Mouse (Mus musculus): Measurements from ENCODE around the gene Dpp7. TPM values are rescaled to one million over a fixed set of nuclear protein-coding genes. Genes with fewer than 3 reads are reported as not detected.
A peak's percentile ranks its signal among the peaks of the same experiment; 100 is the strongest.

The Dpp7 gene
- polyA plus RNA-seq, 1 experiment from 2014 or later = 20.6 TPM

DNA sequence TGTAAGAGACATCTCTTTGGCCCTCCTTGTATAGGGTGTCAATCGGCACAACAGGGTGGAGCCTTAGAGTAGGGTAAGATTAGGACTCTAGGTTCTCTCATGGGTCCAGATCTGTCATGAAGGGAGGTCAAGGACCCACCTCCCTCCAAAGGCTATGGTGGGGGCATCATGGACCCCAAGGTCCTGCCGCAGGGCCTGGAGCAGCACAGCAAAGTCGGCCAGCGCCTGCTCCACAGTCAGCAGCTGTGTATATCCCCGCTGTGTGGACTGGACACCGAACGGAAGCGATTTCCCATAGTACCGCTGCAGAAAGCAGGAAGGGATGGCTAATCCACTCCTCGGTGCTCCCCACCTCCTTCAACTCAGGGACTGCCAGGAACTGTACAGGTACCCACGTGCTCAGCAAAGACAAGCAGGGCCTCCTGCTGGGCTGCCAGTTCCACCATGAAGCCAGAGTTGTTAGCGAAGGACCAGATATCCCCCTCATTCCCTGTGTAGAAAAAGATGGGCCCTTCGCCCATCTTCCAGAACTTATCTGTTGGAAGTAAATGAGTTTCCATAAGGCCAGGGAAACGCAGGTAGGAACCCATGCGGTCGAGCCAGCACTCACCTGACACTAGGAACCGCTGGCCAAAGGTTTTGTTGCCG is 616 bp downstream of the Dpp7 start:
- ATAC-seq (ENCODE audit: insufficient read depth, low FRiP score, low TSS enrichment) (no peak; the same call in 1 of the 2 replicates), DNase-seq (ENCODE audit: low spot score) (no peak)
- Histone ChIP-seq H3K9ac (ENCODE audit: low read length) (peak overlapping the region; percentile 58), H3K4me1 (ENCODE audit: control insufficient read depth, insufficient read depth, low read length) (peaks cover 9% of the 10 kb centered on the region), H3K36me3 (ENCODE audit: control insufficient read depth, insufficient read depth, low read length) (peaks cover 8% of the 10 kb centered on the region), H3K4me2 (ENCODE audit: low read depth) (peak overlapping the region; percentile 91), H3K4me3 (ENCODE audit: low read depth, low read length) (peak overlapping the region; percentile 53), H3K27me3 (ENCODE audit: control insufficient read depth, insufficient read depth, low read length) (no peaks in the 10 kb centered on the region), H3K9me3 (ENCODE audit: control insufficient read depth, low read length) (no peaks in the 10 kb centered on the region), H3K27ac (ENCODE audit: low read depth, low read length) (no peak overlapping the region)
- WGBS = 38% methylated on average over 18 of the region's 18 CpGs

DNA sequence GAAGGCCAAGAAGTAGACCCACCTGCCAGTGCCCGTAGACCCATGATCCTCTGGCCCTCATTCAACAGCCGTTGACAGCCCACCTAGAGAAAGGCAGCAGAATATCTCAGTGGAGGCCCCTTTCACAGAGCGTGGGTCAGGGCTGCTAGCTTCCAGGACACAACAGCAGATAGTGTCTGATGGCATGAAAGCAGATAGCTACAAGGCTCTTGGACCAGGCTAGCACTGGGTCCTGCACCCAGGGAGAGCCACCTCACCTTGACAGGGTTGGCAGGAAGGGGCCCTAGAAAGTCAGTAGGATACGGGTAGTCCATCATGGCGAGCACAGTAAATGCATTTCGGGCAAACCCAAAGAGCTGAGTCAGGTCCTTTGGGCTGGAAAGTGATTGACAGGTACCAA is 1.9 kb downstream of the Dpp7 start:
- no peak for DNase-seq (ENCODE audit: low spot score)
- peaks cover 20% of the 10 kb centered on the region for H3K36me3 ChIP-seq (ENCODE audit: control insufficient read depth, insufficient read depth, low read length)
- 84% methylated on average over 6 of the region's 6 CpGs for WGBS

DNA sequence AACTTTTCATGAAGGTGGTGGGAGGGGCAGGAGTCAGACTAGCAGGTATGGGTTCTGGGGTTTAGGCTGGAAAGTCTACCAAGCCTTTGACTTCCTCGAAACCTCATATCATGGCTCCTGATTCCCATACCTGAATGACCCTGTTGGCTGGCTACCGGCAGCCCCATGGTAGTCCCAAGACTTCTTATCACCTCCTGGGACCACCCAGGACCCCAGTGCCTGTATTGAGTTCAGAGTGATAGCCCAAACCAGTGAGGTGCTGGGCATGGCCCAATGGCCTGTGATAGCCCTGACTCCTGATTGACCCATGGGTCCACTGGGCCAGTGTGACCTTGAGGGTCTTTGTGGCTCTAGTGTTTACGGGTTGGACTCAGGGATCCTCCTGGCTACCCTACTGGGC is 5.5 kb downstream of the Dpp7 start:
- Histone ChIP-seq H3K4me3 (ENCODE audit: low read depth, low read length) (no peak overlapping the region), H3K27ac (ENCODE audit: low read depth, low read length) (no peak overlapping the region), H3K9ac (ENCODE audit: low read length) (no peak overlapping the region), H3K36me3 (ENCODE audit: control insufficient read depth, insufficient read depth, low read length) (peaks cover 31% of the 10 kb centered on the region), H3K4me1 (ENCODE audit: control insufficient read depth, insufficient read depth, low read length) (peaks cover 7% of the 10 kb centered on the region), H3K4me2 (ENCODE audit: low read depth) (no peak overlapping the region), H3K9me3 (ENCODE audit: control insufficient read depth, low read length) (no peaks in the 10 kb centered on the region), H3K27me3 (ENCODE audit: control insufficient read depth, insufficient read depth, low read length) (no peaks in the 10 kb centered on the region)
- no peak for ATAC-seq (ENCODE audit: insufficient read depth, low FRiP score, low TSS enrichment)
- DNase-seq (ENCODE audit: low spot score) = no peak
- 95% methylated on average over 3 of the region's 3 CpGs for WGBS

More for the DNA sequence above, 1.9 kb downstream of the Dpp7 start:
- H3K4me1 ChIP-seq (ENCODE audit: control insufficient read depth, insufficient read depth, low read length) = peaks cover 9% of the 10 kb centered on the region
- H3K9ac ChIP-seq (ENCODE audit: low read length) = no peak overlapping the region
- H3K9me3 ChIP-seq (ENCODE audit: control insufficient read depth, low read length) = no peaks in the 10 kb centered on the region
- no peak overlapping the region for H3K27ac ChIP-seq (ENCODE audit: low read depth, low read length)
- H3K27me3 ChIP-seq (ENCODE audit: control insufficient read depth, insufficient read depth, low read length) = no peaks in the 10 kb centered on the region
- H3K4me3 ChIP-seq (ENCODE audit: low read depth, low read length) = no peak overlapping the region
- no peak overlapping the region for H3K4me2 ChIP-seq (ENCODE audit: low read depth)
- ATAC-seq (ENCODE audit: insufficient read depth, low FRiP score, low TSS enrichment) = no peak

DNA sequence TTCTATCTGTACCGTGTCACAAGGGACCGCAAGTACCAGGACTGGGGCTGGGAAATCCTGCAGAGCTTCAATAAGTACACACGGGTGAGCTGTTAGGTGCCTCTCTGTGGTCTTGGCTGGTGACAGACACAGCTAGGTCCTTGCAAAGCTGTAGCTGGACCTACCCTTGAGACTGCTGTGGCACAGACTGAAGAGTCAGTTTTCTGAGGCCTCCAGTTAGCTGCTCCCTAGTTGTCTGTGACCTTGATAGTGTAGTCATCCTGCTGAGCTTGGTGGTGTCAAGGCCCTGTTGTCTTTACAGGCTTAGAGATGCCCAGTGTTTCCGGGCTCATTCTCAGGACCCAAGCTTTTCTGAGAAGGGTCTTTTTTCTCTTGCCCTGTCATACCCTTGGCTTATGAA is 6.7 kb downstream of the Dpp7 start:
- Histone ChIP-seq H3K4me1 (ENCODE audit: control insufficient read depth, insufficient read depth, low read length) (no peaks in the 10 kb centered on the region), H3K4me3 (ENCODE audit: low read depth, low read length) (no peak overlapping the region), H3K4me2 (ENCODE audit: low read depth) (no peak overlapping the region), H3K9me3 (ENCODE audit: control insufficient read depth, low read length) (no peaks in the 10 kb centered on the region), H3K9ac (ENCODE audit: low read length) (no peak overlapping the region), H3K36me3 (ENCODE audit: control insufficient read depth, insufficient read depth, low read length) (peaks cover 33% of the 10 kb centered on the region), H3K27me3 (ENCODE audit: control insufficient read depth, insufficient read depth, low read length) (no peaks in the 10 kb centered on the region), H3K27ac (ENCODE audit: low read depth, low read length) (no peak overlapping the region)
- WGBS = 94% methylated on average over 4 of the region's 4 CpGs
- DNase-seq (ENCODE audit: low spot score) (no peak), ATAC-seq (ENCODE audit: insufficient read depth, low FRiP score, low TSS enrichment) (no peak)

DNA sequence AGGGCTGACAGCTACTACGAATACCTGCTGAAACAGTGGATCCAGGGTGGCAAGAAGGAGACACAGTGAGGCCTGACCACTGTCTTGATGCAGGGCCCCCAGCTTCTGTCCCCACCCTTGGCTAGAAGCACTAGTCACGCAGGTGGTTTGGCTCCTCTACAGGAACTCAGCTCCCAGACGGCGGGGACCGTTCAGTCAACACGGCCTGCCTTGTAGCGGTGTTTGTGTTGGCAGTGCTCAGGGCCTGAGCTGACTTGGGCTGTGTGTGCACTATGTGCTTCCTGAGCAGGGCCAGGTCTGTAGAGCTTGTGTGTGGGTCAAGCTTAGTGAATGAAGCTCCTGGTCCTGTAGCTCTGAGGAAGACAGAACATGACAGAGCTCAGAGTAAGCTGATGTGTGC is 8.0 kb downstream of the Dpp7 start:
- no peaks in the 10 kb centered on the region for H3K4me1 ChIP-seq (ENCODE audit: control insufficient read depth, insufficient read depth, low read length)
- DNase-seq (ENCODE audit: low spot score) (no peak), ATAC-seq (ENCODE audit: insufficient read depth, low FRiP score, low TSS enrichment) (no peak)
- no peak overlapping the region for H3K4me2 ChIP-seq (ENCODE audit: low read depth)
- H3K27me3 ChIP-seq (ENCODE audit: control insufficient read depth, insufficient read depth, low read length) = no peaks in the 10 kb centered on the region
- peaks cover 35% of the 10 kb centered on the region for H3K36me3 ChIP-seq (ENCODE audit: control insufficient read depth, insufficient read depth, low read length)
- no peak overlapping the region for H3K4me3 ChIP-seq (ENCODE audit: low read depth, low read length)
- no peaks in the 10 kb centered on the region for H3K9me3 ChIP-seq (ENCODE audit: control insufficient read depth, low read length)
- WGBS = 97% methylated on average over 7 of the region's 7 CpGs
- H3K9ac ChIP-seq (ENCODE audit: low read length) = no peak overlapping the region
- no peak overlapping the region for H3K27ac ChIP-seq (ENCODE audit: low read depth, low read length)

DNA sequence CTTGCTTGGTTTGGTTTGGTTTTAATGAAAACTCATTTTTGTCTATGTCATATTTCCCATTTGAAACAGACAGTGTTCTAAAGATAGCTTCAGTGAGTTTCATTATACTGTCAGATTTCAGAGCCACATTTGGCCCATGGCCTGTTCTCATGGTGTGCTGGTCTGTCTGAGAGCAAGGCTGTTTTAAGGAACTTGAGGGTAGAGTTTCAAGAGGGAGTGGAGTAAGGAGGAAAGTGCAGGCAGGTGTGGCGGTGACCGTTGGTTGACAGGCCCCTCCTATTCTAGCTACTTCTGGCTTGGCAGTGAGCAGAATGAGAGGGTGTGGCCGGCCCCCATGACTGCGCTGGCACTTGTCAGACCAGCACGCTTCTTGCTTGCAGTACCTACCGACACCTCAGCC is 17.9 kb downstream of the Dpp7 start:
- no peak overlapping the region for H3K4me3 ChIP-seq (ENCODE audit: low read depth, low read length)
- ATAC-seq (ENCODE audit: insufficient read depth, low FRiP score, low TSS enrichment) = no peak
- no peak overlapping the region for H3K27ac ChIP-seq (ENCODE audit: low read depth, low read length)
- H3K9me3 ChIP-seq (ENCODE audit: control insufficient read depth, low read length) = no peaks in the 10 kb centered on the region
- DNase-seq (ENCODE audit: low spot score) = no peak
- H3K27me3 ChIP-seq (ENCODE audit: control insufficient read depth, insufficient read depth, low read length) = no peaks in the 10 kb centered on the region
- WGBS = 94% methylated on average over 6 of the region's 6 CpGs
- H3K4me2 ChIP-seq (ENCODE audit: low read depth) = no peak overlapping the region
- H3K4me1 ChIP-seq (ENCODE audit: control insufficient read depth, insufficient read depth, low read length) = peaks cover 2% of the 10 kb centered on the region
- peaks cover 13% of the 10 kb centered on the region for H3K36me3 ChIP-seq (ENCODE audit: control insufficient read depth, insufficient read depth, low read length)
- H3K9ac ChIP-seq (ENCODE audit: low read length) = no peak overlapping the region

DNA sequence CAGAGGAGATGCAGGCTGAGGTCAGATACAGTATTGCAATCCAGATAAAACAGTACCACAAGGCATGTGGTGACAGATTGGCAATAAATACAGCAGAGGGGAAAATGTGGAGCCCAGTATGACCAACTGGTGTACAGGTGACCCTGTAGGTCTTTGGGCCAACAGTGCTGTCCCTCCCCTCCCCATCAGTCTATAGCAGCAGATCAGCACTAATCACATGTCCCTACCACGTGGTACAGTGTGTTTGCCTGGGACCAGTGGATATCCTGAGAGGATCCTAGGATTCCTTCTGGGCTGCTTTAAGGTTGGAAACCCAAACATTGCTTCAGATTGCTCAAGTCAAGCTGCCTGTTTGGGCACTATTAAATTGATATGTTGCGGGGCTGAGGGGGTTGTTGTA is 22.6 kb downstream of the Dpp7 start:
- peak overlapping the region; percentile 69 for H3K9ac ChIP-seq (ENCODE audit: low read length)
- no peaks in the 10 kb centered on the region for H3K27me3 ChIP-seq (ENCODE audit: control insufficient read depth, insufficient read depth, low read length)
- H3K4me1 ChIP-seq (ENCODE audit: control insufficient read depth, insufficient read depth, low read length) = peaks cover 8% of the 10 kb centered on the region
- H3K4me3 ChIP-seq (ENCODE audit: low read depth, low read length) = peak overlapping the region; percentile 89
- ATAC-seq (ENCODE audit: insufficient read depth, low FRiP score, low TSS enrichment) (no peak), DNase-seq (ENCODE audit: low spot score) (no peak)
- H3K27ac ChIP-seq (ENCODE audit: low read depth, low read length) = no peak overlapping the region
- H3K9me3 ChIP-seq (ENCODE audit: control insufficient read depth, low read length) = no peaks in the 10 kb centered on the region
- peak overlapping the region; percentile 76 for H3K4me2 ChIP-seq (ENCODE audit: low read depth)
- H3K36me3 ChIP-seq (ENCODE audit: control insufficient read depth, insufficient read depth, low read length) = peaks cover 9% of the 10 kb centered on the region
- WGBS = 83% methylated on average over 2 of the region's 2 CpGs

DNA sequence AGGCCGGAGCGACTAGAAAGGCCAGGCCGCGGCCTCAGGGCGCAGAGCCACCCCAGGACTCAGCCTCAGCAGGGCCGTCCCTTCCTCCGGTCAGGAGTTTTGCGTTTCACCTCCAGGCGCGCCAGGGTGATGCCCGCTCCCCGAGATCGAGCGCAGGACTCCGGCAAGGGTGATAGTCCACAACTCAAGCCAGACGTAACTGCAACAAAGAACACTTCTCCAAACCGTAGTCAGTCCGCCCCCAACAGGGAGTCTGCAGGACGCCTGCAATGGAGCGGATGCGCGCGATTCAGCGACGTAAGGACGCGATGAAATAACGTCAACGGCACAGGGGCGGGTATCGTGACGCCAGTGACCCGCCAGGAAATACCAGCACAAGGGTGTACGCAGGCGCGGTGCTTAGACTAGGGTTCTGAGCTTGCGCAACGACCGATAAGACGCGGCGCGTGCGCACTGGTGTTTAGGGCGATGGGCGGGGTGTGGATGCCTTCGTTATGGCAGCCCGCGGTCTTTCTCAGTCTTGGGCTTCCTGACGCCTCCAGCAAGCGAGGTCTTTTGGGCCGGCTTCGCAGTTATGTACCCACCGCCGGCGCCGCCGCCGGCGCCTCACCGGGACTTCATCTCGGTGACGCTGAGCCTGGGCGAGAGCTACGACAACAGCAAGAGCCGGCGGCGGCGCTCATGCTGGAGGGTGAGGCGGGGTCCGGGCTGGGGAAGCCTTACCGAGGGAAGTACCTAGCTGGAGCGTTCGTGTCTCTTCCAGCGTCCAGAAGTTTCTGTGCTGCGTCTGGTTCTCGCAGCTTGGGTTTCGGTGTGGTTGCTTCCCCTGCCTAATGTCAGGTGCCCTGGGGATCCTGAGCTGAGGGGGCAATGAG is 23.6 kb downstream of the Dpp7 start, which contains the start of gene Man1b1:
Man1b1 (plus strand) TSS at position 53 of the 875 bp plus-strand sequence.
- WGBS = under 1% methylated on average over 78 of the region's 78 CpGs
- Histone ChIP-seq H3K36me3 (ENCODE audit: control insufficient read depth, insufficient read depth, low read length) (peaks cover 5% of the 10 kb centered on the region), H3K27ac (ENCODE audit: low read depth, low read length) (peak within 1 kb of the TSS; percentile 76), H3K4me1 (ENCODE audit: control insufficient read depth, insufficient read depth, low read length) (peaks cover 8% of the 10 kb centered on the region), H3K4me2 (ENCODE audit: low read depth) (peak within 1 kb of the TSS; percentile 76), H3K9me3 (ENCODE audit: control insufficient read depth, low read length) (no peaks in the 10 kb centered on the region), H3K9ac (ENCODE audit: low read length) (peak within 1 kb of the TSS; percentile 92), H3K4me3 (ENCODE audit: low read depth, low read length) (peak within 1 kb of the TSS; percentile 89), H3K27me3 (ENCODE audit: control insufficient read depth, insufficient read depth, low read length) (no peaks in the 10 kb centered on the region)
- DNase-seq (ENCODE audit: low spot score) (peak; percentile 100), ATAC-seq (ENCODE audit: insufficient read depth, low FRiP score, low TSS enrichment) (peak; percentile 95)
